Mouse (Mus musculus): ENCODE data around the gene Mllt3.

The Mllt3 gene

DNA sequence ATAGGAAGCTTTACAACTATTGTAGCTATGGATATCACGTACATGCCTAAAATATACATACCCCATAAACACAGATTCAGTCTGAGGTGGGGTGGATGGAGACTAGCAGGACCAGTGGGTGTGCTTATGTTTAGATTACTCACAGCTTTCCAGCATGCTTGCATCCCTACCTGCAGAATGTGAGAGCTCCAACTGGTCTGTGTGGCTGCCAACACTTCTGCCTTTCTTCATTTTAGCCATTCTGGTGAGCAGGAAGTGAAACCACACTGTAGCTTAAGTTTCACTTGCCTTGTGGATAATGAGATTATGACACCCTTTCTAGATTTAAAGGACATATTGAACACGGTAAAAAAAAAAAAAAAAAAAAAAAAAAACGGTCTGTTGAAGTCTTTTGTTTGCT lies 88.8 kb downstream of the Mllt3 start:
- DNase-seq: no peak

DNA sequence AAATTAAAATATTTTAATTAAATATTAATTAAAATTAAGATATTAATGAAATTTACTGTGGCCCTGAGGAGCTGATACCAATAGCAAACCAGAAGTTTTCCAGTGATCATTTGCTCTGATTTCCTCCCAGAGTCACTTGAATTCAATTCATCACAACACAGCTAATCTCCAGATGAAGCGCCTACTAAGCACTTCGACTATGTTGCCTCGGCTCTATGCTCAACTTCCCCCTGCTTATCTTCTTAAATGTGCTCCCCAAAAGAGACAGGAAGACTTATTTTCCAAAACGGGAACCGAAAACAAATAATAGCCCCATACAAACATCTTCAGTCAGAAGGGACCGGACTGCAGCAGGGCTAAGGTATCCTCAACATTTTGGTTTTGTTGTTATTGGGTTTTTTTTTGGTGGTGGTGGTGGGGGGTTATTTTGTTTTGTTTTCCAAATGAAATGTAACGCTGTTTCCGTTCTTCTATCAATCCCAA lies 90.2 kb downstream of the Mllt3 start:
- DNase-seq: no peak

DNA sequence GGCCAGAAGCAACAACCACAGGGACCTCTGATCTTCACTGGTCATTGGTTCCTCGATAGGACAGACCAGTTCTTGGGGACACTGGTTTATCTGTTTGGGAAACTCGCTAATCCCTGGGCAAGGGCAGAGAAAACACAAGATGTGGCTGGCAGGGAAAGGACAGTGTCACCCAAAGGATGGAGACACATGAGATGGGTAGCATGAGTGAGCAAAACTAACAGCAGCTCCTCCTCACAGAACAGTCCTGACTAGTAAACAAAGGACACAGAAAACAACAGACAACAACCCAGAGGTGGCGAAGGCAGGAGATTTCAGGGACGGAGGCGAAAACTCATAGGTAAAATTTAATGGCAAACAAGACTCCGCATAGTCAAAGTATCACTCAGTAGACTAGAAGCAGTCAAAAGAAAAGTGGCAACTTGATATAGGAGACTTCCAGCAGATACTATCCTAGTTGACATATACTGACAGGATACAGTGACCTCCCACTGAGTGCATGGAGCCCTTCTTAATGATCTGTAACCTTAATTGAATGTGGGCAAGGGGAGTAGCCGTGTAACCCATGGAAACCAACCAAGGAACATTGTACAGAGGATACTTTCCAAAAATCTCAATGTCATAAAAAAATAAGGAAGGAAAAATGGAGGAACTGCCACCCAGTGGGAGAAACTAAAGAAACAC lies 93.5 kb downstream of the Mllt3 start:
- DNase-seq: no peak

DNA sequence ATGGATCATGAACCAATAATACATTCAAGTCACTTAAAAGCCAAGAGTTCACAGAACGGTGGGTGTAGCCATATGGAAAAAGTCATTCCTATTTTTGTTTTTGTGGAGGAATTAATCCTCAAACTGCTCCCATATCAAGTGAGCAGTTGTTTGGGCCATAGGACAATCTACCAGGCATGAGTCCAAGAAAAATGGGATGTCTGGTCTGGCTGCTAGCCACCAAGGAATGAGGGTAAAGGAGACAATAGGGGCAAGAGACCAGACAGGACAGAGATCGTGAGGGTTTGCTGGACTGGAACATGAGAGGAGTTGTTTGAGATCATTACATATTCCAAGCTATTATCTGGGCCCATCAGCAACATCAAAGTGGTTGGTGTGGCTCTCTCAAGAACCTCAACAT lies 96.8 kb downstream of the Mllt3 start:
- DNase-seq: peak; percentile 21 to 44

DNA sequence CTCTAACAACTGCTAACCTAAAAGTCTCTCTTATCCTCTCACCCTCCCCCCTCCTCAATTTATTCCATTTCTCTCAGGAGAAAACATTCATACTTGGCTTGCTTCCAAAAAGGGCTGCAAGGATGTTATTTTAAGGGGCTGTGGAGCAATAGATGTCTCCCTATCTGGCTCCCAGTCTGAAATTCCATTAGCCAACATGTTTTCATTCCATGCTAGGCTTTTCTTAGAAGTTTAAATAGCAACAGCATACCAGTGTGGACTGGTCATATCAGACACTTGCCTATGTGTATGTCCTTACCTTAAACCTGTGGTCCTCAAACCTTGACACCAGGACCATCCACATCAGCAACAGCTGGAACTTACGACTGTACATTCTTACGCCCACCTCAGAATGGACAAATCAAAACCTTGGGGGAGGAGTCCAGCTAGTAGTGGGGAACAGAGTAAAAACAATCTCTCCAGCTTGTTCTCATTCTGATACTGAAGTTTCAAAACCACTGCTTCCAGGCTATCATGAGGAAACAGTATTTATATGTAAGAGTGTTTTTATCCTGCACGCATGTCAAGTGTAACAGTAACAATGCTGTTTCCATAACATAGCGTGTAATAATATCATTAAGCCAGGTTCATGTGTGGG lies 99.3 kb downstream of the Mllt3 start:
- no peak for DNase-seq

DNA sequence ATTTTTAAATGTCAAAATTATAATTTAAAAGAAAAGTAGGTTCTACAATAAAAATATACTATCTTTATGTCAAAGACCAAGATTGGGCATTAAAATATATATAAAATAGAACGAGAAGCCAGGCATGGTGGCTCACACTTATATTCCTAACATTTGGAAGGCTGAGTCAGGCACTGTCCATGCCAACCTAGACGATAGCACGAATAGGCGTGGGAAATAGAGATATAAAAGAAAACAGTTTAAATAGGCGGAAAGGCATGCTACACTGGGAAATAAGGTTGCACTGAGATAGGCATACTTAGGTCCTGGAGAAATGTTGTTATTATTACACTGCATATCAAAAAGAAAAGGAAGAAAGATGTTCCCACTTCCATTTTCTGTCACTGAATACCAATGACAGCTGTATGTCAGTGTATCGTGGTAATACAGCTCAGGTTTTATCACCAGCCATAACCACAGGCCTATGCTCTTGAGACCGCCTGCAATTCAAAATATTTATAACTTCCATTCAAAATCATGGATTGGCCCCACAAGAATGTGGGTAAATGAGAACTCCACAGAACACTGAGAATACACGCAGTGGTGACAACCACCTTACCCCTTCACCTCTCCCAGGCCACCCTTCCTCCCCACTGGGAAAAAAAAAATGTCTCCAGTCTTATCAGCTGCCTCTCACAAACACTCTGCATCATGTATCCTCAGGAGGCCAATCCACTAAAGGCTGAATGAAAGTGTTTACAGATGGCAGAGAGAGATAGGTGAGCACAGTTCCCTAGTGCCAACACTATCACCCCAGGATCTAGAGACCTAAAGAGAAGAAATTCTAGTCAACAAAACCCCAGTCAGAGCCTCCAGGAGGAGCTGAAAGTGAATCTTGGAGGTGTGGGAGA lies 102.6 kb downstream of the Mllt3 start:
- no peak for DNase-seq

DNA sequence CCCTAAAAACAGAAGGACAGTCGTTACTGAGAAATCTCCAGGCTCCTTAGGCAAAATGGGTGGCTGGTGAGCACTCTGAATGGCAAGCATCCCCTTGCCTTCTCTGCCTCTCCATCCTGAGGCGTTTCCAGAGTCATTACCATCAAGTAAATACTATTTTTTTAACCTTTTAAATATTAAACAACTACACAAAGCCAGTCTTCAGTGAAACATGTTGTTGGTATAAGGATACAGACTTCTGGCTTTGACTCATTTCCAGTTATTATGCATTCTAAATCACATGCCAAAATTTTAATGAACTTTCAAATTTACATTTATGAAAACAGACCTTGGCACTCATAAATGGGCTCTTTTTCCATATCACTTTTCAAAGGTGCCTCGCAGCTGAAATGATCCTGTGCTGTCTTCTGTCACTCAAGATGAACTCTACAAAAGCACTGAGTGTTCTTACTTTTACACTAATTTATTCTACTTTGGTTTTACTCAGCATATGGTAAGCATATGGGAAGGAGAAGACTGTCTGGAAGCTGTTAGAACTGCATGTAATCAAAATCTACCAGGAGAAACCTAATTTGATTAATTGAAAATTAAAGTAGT lies 104.5 kb downstream of the Mllt3 start:
- no peak for DNase-seq

DNA sequence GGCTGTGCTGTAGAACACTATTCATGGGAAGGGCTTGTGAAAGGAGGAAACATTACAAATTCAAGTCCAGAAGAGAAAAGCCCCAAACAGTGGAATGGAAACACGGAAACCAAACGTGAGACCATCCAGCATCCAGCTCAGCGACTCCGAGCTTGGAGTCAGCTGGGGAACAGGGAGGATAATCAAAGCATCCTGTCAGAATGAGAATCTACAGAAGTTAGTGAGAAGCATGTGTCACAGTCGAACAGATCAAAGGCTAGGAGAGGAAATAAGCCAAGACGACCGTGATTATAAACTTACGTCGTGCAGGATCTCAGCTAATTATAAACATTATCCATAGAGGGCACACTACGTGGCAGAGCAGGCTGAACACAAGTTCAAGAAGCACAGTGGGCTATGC lies 105.8 kb downstream of the Mllt3 start:
- no peak for DNase-seq

DNA sequence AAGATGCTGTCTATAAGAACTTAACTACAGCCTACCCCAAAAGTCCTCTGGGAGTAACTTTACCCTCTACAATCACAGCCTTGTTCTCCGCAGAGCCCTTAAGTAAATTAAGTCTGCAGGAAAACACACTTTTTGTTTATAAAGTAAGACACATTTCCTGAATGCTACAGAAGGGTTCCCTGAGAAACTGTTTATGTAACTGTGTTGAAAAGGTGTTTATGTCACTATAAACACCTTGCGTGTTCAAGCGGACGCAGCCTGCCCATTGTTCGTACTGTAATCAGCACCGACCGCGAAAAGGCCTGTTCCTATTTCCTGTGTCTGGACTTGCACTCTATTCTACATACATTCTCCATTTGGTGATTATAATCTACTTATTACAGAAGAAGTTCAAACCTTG lies 112.5 kb downstream of the Mllt3 start:
- DNase-seq: no peak

DNA sequence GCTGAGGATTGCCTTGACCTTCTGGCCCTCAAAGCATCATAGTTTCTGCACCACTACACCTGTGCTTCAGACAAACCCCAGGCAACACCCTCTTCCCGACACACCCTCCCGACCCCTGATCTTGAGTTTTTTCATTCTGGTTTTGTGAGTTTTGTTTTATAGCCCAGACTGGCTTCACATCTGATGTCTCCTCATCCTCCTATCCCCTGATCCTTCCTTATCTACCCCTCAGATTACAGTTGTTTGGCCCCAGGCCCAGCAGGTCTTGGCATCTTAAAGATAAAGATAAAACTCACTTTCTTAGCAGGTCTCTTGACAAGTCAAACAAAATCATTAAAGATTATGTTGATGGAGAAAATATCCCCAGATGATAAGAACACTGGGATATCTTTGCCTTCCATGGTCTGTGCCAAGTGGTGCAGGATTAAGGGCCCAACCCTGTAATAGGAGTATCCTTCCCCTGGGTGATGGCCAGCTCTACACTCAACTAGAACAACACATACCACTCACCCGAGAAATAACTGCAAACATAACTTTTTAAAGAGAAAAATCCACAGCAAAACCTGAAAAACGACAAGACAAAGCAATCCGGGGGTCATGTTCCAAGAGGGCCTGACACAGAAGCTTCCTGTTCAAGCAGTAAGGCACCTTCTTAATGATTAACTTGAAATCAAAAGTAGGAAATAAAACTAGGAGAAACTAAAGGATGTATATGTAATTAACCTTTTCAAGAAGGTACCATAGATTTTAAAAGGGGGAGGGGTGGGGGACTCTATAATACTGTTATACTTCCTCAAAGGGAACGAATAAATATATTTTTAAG lies 121.8 kb downstream of the Mllt3 start:
- DNase-seq: no peak

DNA sequence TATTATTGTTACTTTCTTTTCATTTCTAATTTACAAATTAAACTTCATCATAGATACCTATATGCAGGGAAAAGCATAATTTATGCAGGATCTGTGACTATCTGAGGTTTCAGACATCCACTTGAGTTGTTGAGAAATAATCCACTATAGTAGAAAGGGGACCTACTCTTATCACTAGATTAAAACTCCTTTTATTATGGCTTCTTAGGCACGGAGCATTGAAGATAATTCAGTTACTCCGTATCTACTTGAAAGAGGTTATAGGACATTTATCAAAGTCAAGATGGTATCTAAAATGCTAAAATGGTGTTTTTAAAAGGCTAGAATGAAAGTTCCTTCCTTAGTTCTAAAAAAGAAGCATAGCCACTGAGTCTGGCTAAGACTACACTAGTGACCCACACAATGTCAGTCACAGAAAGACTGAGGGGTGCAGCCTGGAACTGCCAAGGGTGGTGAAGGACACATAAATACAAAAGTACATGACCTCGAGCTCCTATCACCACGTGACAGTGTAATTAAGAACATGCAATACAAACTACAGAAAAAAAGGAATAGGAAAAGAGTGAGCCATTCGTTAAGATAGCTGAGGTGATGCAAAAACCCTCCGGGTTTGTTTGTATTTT lies 127.9 kb downstream of the Mllt3 start:
- DNase-seq: no peak

DNA sequence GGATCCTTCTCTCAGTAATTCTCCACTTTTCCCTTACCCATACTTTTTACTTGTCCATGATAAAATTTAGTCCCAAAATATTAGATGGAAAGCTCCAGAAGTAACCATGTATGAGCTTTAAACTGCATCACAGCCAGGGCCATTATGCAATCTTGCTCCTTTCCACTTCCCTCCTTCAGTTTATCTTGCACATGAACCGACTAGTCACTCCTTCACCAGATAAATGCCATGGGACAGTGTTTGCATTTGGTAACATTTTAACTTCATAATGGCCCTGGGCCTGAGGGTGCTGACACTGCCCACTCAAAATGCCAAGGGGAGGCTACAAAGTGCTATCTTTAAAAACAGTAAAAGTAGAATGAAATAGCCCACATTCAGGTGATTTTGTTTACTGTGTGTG lies 128.4 kb downstream of the Mllt3 start:
- DNase-seq: no peak

DNA sequence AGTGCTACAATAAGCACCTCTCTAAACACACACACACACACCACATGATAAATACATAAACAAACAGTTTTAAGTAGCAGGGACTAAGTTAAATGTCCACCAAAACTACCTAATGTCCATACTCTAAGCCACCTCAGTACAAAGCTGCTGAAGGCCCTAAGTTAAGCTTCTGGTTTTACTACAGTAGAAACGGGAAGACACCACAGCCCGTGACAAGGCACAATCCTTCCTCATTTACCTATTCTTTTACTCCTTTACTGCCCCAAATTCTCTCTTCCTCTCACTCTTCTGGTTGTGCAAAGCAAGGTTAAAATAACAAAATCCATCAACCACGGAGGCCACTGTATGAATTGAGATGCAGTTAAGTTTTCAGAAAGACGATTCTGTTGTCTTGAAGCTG lies 130.6 kb downstream of the Mllt3 start:
- no peak for DNase-seq

DNA sequence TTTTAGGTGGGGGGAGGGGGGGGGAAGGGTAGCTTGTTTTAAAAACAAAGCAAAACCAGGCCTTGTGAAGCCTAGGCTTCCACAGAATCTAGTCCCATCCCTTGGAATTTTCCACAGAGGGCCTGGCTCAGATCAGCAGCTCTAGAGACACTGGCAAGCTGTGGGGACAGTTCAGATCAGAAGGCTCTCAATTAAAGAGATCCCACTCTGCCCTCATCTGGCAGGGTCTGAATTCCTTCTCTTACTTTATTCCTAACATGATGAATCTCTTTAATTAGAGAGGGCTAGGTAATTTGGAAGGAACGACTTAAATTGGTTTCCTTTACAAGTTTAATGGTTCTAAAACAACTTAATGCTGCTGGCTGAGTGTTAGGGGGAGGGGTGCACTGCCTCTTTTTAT lies 132.0 kb downstream of the Mllt3 start:
- DNase-seq: peak; percentile 18 to 20

DNA sequence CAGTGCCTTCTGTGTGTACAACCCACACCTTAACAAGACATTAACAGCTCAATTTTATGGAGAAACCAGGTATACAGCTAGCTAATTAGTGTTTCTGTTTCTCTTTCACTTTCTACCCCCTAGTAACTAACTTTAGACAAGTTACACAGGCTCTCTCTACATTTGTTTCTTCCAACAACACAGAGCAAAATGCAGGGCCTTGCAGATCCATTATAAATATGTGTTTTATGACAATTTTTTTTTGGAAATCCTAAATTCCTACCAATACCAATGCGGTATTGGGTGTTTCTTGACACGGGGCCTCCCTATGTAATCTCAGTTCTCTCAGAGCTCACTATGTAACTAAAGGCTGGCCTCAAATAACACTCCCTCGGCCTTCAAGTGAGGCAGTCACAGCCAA lies 139.7 kb downstream of the Mllt3 start:
- no peak for DNase-seq

DNA sequence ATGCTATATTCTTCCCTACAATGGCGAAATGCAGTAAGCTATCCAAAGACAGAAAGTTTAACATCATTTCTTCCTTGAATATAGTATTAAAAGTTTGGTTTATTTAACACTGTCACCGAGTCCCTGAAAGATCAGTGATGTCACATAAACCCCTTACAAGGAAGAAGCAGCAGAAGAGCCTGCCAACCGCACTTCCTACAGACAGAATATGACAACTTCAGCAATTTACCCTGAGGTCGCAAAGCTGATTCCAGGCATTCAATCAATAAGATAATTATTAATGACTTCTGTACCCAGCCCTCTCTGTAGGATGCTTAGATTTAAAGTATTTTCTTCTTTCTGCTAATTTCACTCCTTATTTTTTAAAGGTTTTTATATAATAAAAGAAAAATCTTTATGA lies 140.2 kb downstream of the Mllt3 start:
- DNase-seq: no peak

DNA sequence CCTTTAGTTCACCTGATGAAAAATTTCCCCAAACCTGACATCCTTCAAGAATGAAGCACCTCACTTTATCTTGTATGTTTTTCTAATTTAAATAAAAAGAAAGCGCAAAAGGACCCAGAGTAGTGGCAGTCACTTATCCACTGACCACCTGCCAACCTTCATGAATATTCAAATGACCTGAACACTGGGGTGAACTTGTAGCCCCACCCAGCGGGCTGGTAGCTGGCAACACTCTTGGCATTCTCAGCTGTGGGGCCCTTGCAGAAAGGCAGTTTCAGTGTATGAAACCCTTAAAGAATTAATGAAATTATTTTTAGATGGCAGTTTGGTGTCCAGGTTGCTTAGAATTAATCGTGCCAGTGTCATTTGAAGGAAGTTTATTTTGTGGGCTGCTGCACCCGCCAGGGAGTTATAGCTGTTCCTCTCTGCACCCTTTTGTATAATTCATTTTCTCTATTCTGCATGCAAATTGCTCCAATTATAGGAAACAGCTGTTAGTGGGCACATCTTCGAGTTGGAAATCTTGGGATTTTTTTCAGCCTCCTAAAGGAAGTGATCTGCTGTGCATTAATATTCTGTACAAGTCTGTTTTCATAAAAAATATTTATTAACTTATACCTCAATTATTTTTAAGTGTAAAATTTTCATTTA lies 149.8 kb downstream of the Mllt3 start:
- peak; percentile 45 to 59 for DNase-seq

DNA sequence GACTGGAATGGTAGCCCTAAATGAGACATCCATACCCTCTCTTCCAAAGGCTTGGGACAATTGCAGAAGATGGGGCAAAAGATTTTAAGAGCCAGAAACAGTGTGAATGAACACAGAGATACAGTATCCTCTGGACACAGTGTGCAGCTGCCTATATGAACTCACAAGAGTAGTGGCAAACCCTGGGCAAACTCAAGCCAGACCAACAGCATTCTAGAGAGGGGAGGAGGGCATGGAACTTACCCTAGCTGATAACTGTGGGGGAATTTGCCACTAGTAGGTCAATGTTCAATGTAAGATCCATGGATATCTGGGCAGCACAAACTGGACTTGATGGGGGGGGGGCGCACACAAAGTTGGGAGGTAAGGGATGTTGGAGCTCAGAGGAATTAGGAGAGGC lies 151.2 kb downstream of the Mllt3 start:
- no peak for DNase-seq

DNA sequence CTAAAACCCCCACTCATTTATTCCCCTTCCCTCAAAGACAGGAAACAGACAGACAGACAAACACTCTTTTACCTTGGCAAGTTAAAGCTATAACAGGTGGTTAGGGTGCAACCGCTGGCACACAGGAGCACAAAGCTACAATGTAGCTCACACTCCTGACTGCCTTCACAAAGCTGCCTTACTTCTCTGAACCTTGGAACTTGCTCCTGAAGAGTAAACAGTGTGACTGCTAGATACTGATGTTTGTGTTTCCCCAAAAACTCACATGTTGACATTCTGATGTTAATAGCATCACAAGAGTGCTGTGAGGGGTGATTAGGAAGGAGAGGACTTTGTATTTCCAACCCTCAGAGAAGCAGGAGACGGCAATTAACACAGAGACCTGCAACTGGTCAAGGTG lies 151.6 kb downstream of the Mllt3 start:
- DNase-seq: no peak

DNA sequence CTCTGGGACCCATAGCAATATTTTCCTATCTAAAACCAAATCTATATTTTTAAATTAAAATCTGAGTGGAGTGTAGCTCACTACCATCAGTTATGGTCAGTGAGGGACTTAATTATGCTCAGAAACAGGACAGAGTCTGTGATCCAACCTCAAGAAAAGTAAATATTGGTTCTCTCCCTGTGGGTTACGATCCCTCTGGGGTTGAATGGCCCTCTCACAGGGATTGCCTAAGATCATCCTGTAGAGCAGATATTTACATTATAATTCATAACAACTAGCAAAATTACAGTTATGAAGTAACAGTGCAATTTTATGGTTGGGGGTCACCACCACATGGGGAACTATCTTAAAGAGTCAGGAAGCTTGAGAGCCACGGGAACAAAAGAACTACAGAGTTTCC lies 152.9 kb downstream of the Mllt3 start:
- DNase-seq: no peak

DNA sequence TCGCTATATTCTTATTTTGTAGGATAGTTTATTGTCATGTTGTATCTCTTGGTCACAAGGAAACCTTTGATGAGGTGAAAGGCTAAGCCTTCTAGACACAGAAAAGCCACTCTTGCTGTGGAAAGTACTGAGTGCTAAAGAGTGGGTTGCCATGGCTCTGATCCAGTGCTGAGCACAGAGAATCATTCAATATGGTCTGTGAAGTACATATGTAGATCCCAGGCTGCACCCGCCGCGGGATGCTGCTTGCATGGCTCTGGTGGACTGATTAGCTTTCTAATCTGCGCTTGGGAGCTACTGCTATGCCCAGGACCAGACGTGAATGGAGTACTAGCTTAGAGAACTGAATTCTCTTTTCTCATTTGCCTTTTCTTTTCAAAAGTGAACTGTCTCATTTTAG lies 154.5 kb downstream of the Mllt3 start:
- DNase-seq: no peak
